Mouse (Mus musculus): ENCODE results near the gene Tbc1d23.

- no peak for TF ChIP-seq CTCF (IDR thresholded peaks at IDR 0.05; ENCODE audit: extremely low read depth, insufficient read length, insufficient replicate concordance, low read depth, low read length)
- peak; percentile 66 for TF ChIP-seq POLR2A (IDR thresholded peaks at IDR 0.05; ENCODE audit: low read depth, low read length)
Measured at GRCm38 (mm10) chr16:57231089-57231936, at the start of gene Tbc1d23.

All from small intestine, adult 2 months (tissue).